Mouse (Mus musculus): ENCODE measurements around the gene Ccdc153.

Gene Ccdc153

GRCm38 (mm10) chr9:44240399-44240798 lies at the start of gene Ccdc153:
Ccdc153 (plus strand) TSS chr9:44240676.
- in situ Hi-C loops (cut with MboI, MseI) = no loop called here

- in situ Hi-C loops (cut with MboI, MseI) = no loop called here
Measured at GRCm38 (mm10) chr9:44191166-44191565, 49.3 kb upstream of the Ccdc153 start.

GRCm38 (mm10) chr9:44192312-44192711 lies 48.2 kb upstream of the Ccdc153 start:
- in situ Hi-C loops (cut with MboI, MseI) = no loop called here

DNA sequence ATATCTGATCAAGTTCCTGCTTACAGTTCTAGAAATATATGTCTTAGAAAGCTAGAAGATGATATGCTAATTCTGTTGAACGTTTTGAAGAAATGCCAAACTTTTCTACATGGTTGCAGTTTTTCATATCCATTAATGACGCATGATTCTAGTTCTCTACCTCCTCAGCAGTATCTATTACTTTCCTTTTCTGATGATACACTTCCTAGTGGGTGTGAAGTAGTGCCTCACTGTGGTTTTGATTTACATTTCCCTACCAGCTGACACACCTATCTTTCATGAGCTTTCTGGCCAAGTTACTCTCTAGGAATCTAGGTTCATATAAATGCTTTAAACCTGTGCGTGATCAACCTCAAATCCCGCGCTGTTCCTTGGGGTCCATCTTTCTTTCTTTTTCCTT lies 47.7 kb upstream of the Ccdc153 start:
- in situ Hi-C loops (cut with MboI, MseI) = no loop called here

GRCm38 (mm10) chr9:44194000-44194399 lies 46.5 kb upstream of the Ccdc153 start:
- in situ Hi-C loops (cut with MboI, MseI) = no loop called here

DNA sequence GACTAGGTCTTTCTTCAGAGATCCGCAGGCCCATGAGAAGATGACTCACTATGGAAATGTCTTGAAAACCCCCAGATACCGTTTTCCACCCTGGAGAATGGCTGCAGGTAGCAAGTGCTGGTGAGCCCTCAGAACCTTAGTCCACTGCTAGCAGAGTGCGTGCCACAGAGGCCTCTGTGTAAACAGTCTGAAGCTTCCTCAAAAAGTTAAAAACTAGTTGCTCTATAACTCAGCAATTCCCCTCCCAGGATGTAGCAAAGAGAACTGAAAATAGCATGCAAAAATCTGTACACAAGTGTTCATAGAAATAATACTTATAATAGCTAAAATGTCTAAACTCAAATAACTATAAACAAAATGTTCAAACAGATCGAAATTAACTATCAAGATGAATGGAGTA lies 44.1 kb upstream of the Ccdc153 start:
- in situ Hi-C loops (cut with MboI, MseI) = no loop called here

GRCm38 (mm10) chr9:44199166-44199565 lies 41.3 kb upstream of the Ccdc153 start:
- in situ Hi-C loops (cut with MboI, MseI) = no loop called here

GRCm38 (mm10) chr9:44199580-44199979 lies 40.9 kb upstream of the Ccdc153 start:
- in situ Hi-C loops (cut with MboI, MseI) = no loop called here

GRCm38 (mm10) chr9:44200458-44200857 lies 40.0 kb upstream of the Ccdc153 start:
- in situ Hi-C loops (cut with MboI, MseI) = no loop called here

- in situ Hi-C loops (cut with MboI, MseI) = no loop called here
Measured at GRCm38 (mm10) chr9:44207840-44208239, 32.6 kb upstream of the Ccdc153 start.

GRCm38 (mm10) chr9:44209416-44209815 lies 31.1 kb upstream of the Ccdc153 start:
- in situ Hi-C loops (cut with MboI, MseI) = no loop called here

DNA sequence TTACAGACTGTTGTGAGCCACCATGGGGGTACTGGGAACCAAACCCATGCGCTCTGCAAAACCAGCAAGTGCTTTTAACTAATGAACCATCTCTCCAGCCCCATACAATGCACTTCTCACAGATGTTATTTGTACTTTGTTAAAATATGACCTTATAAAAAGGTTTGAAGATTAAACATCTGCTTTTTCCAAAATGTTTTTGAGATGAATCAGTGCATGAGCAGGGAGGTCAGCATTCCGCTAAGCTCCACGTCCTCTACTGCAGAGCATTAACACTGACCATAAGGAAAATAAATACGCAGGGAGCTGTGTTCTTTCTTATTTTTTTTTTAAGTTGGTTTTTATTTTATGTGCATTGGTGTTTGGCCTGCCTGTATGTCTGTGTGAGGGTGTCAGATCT lies 28.1 kb upstream of the Ccdc153 start:
- in situ Hi-C loops (cut with MboI, MseI) = no loop called here

DNA sequence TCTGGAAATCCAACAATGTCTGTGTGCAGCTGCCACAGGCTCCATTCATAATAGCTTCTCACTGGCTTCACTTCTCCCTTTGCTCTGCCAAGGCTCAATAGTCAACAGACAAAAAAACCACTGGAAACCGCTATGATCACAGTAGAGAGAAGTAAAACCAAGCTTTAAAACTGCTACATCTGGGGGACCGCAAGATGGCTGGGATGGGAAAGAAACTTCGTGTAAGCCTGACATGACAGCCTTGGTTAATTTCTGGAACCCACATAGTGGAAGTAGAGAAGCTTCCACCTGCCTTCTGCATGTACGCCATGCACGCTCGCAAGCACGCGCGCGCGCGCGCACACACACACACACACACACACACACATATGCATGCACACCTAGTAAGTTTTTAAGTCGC lies 26.9 kb upstream of the Ccdc153 start:
- in situ Hi-C loops (cut with MboI, MseI) = no loop called here

DNA sequence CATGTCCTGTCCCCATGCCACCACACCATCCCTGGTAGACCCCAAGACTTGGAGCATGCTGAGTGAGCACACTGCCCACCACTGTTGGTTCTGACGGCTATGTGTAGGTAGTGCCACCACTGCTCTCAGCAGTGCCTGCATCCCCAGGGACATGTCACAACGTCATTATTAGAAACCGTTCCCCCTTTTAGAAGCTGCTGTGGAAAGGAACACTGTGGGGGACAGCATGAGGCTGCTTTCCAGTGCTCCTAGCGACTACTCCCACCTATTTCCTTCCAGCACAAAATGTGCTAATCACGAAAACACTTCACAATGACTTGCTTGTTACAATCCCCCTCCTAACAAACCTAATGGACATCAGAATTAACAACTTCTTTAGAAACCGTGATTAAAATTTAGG lies 14.5 kb upstream of the Ccdc153 start:
- in situ Hi-C loops (cut with MboI, MseI) = loop anchor here (5.0 kb wide), 1 partner anchor 39 kb away; no protein-coding TSS in a partner anchor

GRCm38 (mm10) chr9:44231609-44232008 lies 8.9 kb upstream of the Ccdc153 start:
- in situ Hi-C loops (cut with MboI, MseI) = no loop called here

- in situ Hi-C loops (cut with MboI, MseI) = no loop called here
Measured at GRCm38 (mm10) chr9:44233021-44233801, 7.3 kb upstream of the Ccdc153 start.

DNA sequence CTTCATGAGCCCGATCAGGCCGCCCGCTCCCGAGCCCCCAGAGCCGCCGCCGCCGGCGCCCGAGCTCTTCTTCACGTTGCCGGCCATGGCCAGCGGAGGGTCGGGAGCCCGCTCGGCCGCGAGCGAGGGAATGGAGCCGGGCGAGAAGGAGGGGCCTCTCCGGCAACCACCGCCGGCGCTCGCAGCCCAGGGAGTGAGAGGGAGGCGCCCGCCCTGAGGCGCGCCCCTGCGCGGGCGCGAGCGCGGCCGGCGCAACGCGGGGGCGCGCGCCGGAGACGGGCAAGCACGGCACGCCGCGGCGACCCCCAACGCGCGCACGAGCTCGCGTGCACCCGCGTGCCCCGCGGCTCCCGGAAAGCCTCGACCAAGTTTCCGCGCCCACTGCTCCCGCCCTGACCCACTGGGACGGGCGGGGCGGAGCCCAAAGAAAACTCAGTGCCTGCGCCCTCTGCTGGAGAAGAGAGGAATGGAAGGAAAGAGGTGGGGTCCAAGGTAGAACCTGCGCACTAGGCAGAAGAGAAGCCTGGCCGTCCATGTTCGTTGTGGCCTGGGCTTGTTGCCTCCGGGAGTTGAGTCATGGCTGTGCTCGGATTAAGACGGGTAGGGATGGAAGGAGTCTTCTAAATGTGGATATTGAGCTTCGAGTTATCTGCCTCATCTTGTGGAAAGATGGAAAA lies 6.5 kb upstream of the Ccdc153 start, which contains the start of gene Cbl:
Gene Cbl, minus strand, starts transcription at position 248 of the 677 bp plus-strand sequence.
- in situ Hi-C loops (cut with MboI, MseI) = no loop called here

DNA sequence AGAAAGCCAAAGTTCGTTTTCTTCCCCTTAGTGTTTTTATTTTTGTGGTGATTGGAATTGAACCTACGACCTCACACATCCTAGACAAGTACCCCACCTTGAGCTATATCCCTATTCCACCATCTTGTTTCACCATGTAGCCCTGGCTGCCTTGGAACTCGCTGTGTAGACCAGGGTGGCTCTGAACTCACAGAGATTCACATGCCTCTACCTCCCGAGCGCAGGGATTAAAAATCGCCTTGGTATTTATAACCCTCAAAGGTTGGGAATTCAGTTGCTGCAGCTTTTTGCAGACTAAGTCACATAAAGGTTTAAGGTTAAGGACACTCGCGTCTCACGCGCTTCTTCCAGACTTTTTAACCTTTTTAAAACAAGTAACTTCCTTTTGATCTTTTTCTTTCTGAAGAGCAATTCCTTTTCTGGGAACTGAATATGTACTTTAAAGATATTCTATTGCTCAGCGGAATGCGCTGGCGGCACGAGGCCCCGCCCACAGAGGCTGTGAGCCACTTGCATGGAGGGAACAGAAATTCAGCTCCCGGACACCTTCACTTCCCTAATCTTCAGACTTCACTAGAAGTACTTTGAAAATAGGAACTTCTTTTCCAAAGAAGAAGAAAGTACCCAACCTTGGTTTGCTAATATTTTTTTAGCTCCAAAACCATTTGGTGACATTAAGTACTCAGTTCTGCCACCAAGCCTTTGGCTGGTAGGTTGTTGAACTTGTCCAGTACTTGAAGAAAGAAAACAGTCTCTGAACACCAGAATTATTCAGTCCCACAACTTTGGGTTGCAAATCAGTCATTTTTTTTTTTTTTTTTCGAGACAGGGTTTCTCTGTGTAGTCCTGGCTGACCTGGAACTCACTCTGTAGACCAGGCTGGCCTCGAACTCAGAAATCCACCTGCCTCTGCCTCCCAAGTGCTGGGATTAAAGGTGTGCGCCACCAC lies 5.7 kb upstream of the Ccdc153 start:
- in situ Hi-C loops (cut with MboI, MseI) = no loop called here

GRCm38 (mm10) chr9:44236601-44237000 lies 3.9 kb upstream of the Ccdc153 start:
- in situ Hi-C loops (cut with MboI, MseI) = no loop called here

- in situ Hi-C loops (cut with MboI, MseI) = no loop called here
Measured at GRCm38 (mm10) chr9:44237128-44237527, 3.3 kb upstream of the Ccdc153 start.

DNA sequence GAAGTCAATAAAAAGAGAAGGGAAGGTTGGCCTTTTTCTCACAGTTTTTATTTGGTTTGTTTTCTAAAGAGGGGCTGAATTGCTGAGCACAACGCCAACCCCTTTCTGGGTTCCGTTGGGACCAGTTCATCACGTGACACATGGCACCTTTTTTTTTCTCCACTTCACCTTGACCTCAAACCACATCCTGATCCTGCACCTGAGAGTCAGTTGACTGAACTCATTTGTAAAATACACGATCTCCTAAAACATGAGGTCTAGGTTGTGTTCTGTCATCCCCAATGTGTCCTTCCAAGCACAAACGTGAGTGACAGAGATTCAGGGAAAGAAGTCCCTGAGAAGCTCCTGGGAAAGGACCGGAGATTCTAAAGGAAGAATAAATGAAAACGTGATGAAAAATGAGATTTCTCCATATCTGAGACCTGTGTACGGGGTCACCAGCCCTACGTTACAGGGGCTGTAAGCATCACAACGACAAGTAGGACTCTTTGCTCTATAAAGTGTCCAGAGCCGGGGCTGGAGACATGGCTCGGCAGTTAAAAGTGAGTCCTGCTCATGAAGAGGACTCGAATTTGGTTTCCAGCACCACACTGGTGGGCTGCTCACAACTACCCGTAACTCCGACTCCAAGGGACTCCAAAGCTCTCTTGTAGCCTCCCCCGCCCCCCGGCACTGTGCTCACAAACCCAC lies 1.8 kb upstream of the Ccdc153 start:
- in situ Hi-C loops (cut with MboI, MseI) = no loop called here
